Mouse (Mus musculus): ENCODE measurements at regions not wholly inside any gene's neighbourhood (a gene's known extent, or its start where the extent isn't known, plus 50 kb on each side); places are given as distances from the start of the nearest gene placed in this dataset.

DNA sequence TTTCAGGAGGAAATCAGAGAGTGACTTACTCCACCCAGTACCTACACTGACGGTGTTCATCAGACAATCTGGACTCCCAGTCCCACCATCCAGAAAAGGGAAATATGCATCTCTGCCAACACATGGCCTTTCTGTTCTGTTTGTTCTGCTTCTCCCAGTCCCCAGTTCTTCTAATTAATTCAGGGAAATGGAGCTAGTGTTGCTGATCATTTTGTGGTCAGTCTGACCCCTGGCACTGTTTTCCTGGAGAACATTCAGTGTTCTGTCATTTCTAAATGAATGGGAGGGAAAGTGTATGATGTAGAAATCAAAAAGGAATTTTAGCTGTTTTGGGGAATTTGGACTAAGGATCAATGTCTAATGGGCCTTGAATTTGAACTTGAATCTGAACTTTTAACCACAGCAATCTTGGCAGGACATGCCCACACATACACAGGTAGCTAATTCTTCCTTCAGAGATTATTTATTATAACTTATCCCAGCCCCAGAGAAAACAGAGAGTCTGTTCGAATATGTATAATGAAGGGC, 165.0 kb downstream of the Rnd3 start:
- H3K9ac ChIP-seq (ENCODE audit: insufficient read depth, low read depth, low read length, poor library complexity, severe bottlenecking) = no peak overlapping the region
- no peak for DNase-seq (ENCODE audit: low read depth, low spot score)
- H3K4me3 ChIP-seq (ENCODE audit: insufficient read depth in 1 of 2, low read depth in 1 of 2, low read length in 2 of 2, poor library complexity in 1 of 2, severe bottlenecking in 1 of 2) = no peak overlapping the region
- H3K27ac ChIP-seq (ENCODE audit: insufficient read depth, low read depth, low read length, poor library complexity, severe bottlenecking) = no peak overlapping the region
- in situ Hi-C loops (cut with MboI; ENCODE audit: low sequenced_read_pairs in 2 of 2, unreplicated experiment in 2 of 2) = no loop called here
- H3K4me1 ChIP-seq (ENCODE audit: control insufficient read depth in 2 of 2, insufficient read depth in 2 of 2, low read length in 2 of 2, poor library complexity in 1 of 2) = peaks cover 0 to 4% of the 10 kb centered on the region in 2 experiments; a peak in 1 of 4 replicates
- TF ChIP-seq MAFK (IDR thresholded peaks at IDR 0.05; ENCODE audit: insufficient read depth, low read depth, low read length) (no peak), CHD2 (IDR thresholded peaks at IDR 0.05; ENCODE audit: low read depth, low read length) (no peak), ZC3H11A (IDR thresholded peaks at IDR 0.05; ENCODE audit: borderline replicate concordance, low read depth, low read length) (no peak), HCFC1 (IDR thresholded peaks at IDR 0.05; ENCODE audit: borderline replicate concordance, insufficient read depth, low read length) (no peak), ZNF384 (IDR thresholded peaks at IDR 0.05; ENCODE audit: low read depth, low read length) (no peak)
- no peaks in the 10 kb centered on the region for H3K9me3 ChIP-seq (ENCODE audit: control insufficient read depth, insufficient read depth, low read depth, low read length)
- no peaks in the 10 kb centered on the region for H3K36me3 ChIP-seq (ENCODE audit: control insufficient read depth, insufficient read depth, low read length, poor library complexity, severe bottlenecking)

DNA sequence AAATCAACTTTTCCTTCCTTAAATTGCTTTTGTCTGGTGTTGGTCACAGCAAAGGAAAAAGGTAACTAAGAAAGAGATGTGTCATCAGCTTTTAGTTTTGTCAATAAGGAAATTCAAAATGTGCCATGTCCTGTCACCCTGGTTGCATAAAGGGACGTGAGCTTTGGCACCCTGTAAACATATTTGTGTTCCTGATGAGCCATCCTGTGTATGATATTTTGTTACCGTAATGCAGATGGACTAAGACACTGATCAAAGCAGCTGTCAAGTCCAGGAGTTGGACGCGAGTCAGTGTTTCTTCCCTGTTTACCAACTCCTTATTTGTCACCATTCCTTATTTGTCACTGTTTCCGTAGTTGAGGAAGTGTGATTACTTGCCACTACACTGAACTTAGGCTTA, 166.3 kb downstream of the Rnd3 start:
- in situ Hi-C loops (cut with MboI; ENCODE audit: low sequenced_read_pairs in 2 of 2, unreplicated experiment in 2 of 2) = no loop called here
- peaks cover 0 to 4% of the 10 kb centered on the region in 2 experiments; a peak in 1 of 4 replicates for H3K4me1 ChIP-seq (ENCODE audit: control insufficient read depth in 2 of 2, insufficient read depth in 2 of 2, low read length in 2 of 2, poor library complexity in 1 of 2)
- no peaks in the 10 kb centered on the region for H3K9me3 ChIP-seq (ENCODE audit: control insufficient read depth, insufficient read depth, low read depth, low read length)
- TF ChIP-seq HCFC1 (IDR thresholded peaks at IDR 0.05; ENCODE audit: borderline replicate concordance, insufficient read depth, low read length) (no peak), CHD2 (IDR thresholded peaks at IDR 0.05; ENCODE audit: low read depth, low read length) (no peak), ZNF384 (IDR thresholded peaks at IDR 0.05; ENCODE audit: low read depth, low read length) (no peak), ZC3H11A (IDR thresholded peaks at IDR 0.05; ENCODE audit: borderline replicate concordance, low read depth, low read length) (no peak), MAFK (IDR thresholded peaks at IDR 0.05; ENCODE audit: insufficient read depth, low read depth, low read length) (no peak)
- no peak overlapping the region for H3K9ac ChIP-seq (ENCODE audit: insufficient read depth, low read depth, low read length, poor library complexity, severe bottlenecking)
- no peaks in the 10 kb centered on the region for H3K36me3 ChIP-seq (ENCODE audit: control insufficient read depth, insufficient read depth, low read length, poor library complexity, severe bottlenecking)
- H3K27ac ChIP-seq (ENCODE audit: insufficient read depth, low read depth, low read length, poor library complexity, severe bottlenecking) = no peak overlapping the region
- no peak overlapping the region for H3K4me3 ChIP-seq (ENCODE audit: insufficient read depth in 1 of 2, low read depth in 1 of 2, low read length in 2 of 2, poor library complexity in 1 of 2, severe bottlenecking in 1 of 2)
- DNase-seq (ENCODE audit: low read depth, low spot score) = no peak

DNA sequence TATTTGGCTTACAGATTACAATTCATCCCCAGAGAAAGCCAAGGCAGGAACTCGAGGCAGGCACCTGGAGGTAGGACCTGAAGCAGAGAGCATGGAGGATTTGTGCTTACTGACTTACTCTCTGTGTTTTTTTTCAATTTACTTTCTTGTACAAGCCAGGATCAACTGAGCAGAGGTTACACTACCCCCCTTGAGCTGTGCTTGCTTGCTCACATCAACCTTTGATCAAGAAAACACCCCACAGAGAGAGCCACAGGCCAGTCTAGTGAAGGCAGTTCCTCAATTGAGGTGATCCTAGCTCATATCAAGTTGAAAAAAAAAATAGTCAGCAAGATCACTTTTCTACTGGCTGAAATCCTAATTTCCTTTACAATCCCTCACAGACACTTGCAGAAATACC, 170.6 kb downstream of the Rnd3 start:
- in situ Hi-C loops (cut with MboI; ENCODE audit: low sequenced_read_pairs in 2 of 2, unreplicated experiment in 2 of 2) = no loop called here
- Histone ChIP-seq H3K4me3 (ENCODE audit: insufficient read depth in 1 of 2, low read depth in 1 of 2, low read length in 2 of 2, poor library complexity in 1 of 2, severe bottlenecking in 1 of 2) (no peak overlapping the region), H3K4me1 (ENCODE audit: control insufficient read depth in 2 of 2, insufficient read depth in 2 of 2, low read length in 2 of 2, poor library complexity in 1 of 2) (peaks cover 0 to 4% of the 10 kb centered on the region in 2 experiments; a peak in 1 of 4 replicates), H3K36me3 (ENCODE audit: control insufficient read depth, insufficient read depth, low read length, poor library complexity, severe bottlenecking) (no peaks in the 10 kb centered on the region), H3K27ac (ENCODE audit: insufficient read depth, low read depth, low read length, poor library complexity, severe bottlenecking) (no peak overlapping the region), H3K9me3 (ENCODE audit: control insufficient read depth, insufficient read depth, low read depth, low read length) (no peaks in the 10 kb centered on the region), H3K9ac (ENCODE audit: insufficient read depth, low read depth, low read length, poor library complexity, severe bottlenecking) (no peak overlapping the region)
- DNase-seq (ENCODE audit: low read depth, low spot score) = no peak
- no peak for TF ChIP-seq CHD2 (IDR thresholded peaks at IDR 0.05; ENCODE audit: low read depth, low read length)
- TF ChIP-seq ZC3H11A (IDR thresholded peaks at IDR 0.05; ENCODE audit: borderline replicate concordance, low read depth, low read length) = no peak
- no peak for TF ChIP-seq MAFK (IDR thresholded peaks at IDR 0.05; ENCODE audit: insufficient read depth, low read depth, low read length)
- TF ChIP-seq ZNF384 (IDR thresholded peaks at IDR 0.05; ENCODE audit: low read depth, low read length) = no peak
- TF ChIP-seq HCFC1 (IDR thresholded peaks at IDR 0.05; ENCODE audit: borderline replicate concordance, insufficient read depth, low read length) = no peak

DNA sequence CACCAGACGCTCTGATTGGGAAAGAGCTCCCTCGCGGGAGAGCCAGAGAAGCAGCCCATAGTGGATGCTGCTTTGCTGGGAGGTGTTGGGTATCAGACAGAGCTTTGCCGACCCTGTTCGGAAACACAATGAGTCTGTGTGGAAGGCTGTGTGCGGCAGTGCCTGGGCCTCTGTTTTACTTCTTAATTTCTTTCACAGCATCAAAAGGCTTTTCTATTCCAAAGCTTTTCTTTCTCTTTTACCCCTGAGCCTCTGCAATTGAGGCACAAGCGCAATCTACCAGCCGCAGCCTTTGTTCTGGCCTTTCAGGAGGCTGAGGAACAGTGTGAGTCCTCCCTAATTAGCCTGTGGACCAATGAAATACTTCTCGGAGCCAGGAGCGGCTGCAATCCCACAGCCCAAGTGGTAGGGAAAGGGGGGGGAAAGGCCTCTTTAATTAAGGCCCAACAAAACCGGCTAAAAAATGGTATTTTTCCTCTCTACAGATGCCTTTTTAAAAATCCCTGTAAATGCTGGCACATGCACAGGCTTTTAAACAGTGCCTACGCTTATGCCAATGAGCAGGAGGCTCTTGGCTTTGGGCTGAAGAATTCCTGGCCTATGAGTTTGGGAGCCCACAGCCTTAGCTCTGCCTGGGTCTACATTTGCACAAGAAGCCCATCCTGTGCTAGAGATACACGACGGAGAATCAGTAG, 177.6 kb downstream of the Rnd3 start:
- TF ChIP-seq ZNF384 (IDR thresholded peaks at IDR 0.05; ENCODE audit: low read depth, low read length) (no peak), CHD2 (IDR thresholded peaks at IDR 0.05; ENCODE audit: low read depth, low read length) (no peak), MAFK (IDR thresholded peaks at IDR 0.05; ENCODE audit: insufficient read depth, low read depth, low read length) (no peak), HCFC1 (IDR thresholded peaks at IDR 0.05; ENCODE audit: borderline replicate concordance, insufficient read depth, low read length) (no peak), ZC3H11A (IDR thresholded peaks at IDR 0.05; ENCODE audit: borderline replicate concordance, low read depth, low read length) (no peak)
- Histone ChIP-seq H3K9ac (ENCODE audit: insufficient read depth, low read depth, low read length, poor library complexity, severe bottlenecking) (no peak overlapping the region), H3K9me3 (ENCODE audit: control insufficient read depth, insufficient read depth, low read depth, low read length) (no peaks in the 10 kb centered on the region), H3K4me3 (ENCODE audit: insufficient read depth in 1 of 2, low read depth in 1 of 2, low read length in 2 of 2, poor library complexity in 1 of 2, severe bottlenecking in 1 of 2) (peak overlapping the region in 1 of 2 experiments; percentile 38; a peak in 1 of 4 replicates), H3K4me1 (ENCODE audit: control insufficient read depth in 2 of 2, insufficient read depth in 2 of 2, low read length in 2 of 2, poor library complexity in 1 of 2) (0 out of 4 replicates have a peak, but pooled peaks cover 0 to 2% of the 10 kb centered on the region in 2 experiments), H3K27ac (ENCODE audit: insufficient read depth, low read depth, low read length, poor library complexity, severe bottlenecking) (no peak overlapping the region), H3K36me3 (ENCODE audit: control insufficient read depth, insufficient read depth, low read length, poor library complexity, severe bottlenecking) (no peaks in the 10 kb centered on the region)
- DNase-seq (ENCODE audit: low read depth, low spot score) = peak; percentile 25
- in situ Hi-C loops (cut with MboI; ENCODE audit: low sequenced_read_pairs in 2 of 2, unreplicated experiment in 2 of 2) = no loop called here
